Mouse (Mus musculus) liver, adult 2 months (tissue): ENCODE measurements around the gene Gm13695. TPM values are rescaled to one million over a fixed set of nuclear protein-coding genes. Genes with fewer than 3 reads are reported as not detected.
"Not testable (repeated sequence)": the region's sequence is repeated elsewhere in the genome, so short reads cannot be mapped to it uniquely, and the experiment has no call there.

Experiments
- DNase-seq: peaks from one replicate; pipeline ENCODE4 v3.0.0-alpha.2; 2011; ENCODE audit warnings: low read depth, low spot score; ENCODE audit errors: extremely low read depth
- H3K27ac ChIP-seq: fragments of 200-500 bp; replicated peaks from 2 replicates; pipeline ENCODE4 v1.5.1; 2012; ENCODE audit warnings: low read depth, mild to moderate bottlenecking, control low read depth, inconsistent platforms, low read length; ENCODE audit not compliant: insufficient read depth
- H3K27me3 ChIP-seq: fragments of 200-500 bp; 2 replicates; pipeline ENCODE4 v1.6.1; 2012; ENCODE audit warnings: mild to moderate bottlenecking, moderate library complexity, low read length, inconsistent platforms; ENCODE audit not compliant: control insufficient read depth, insufficient read depth
- H3K36me3 ChIP-seq: fragments of 200-500 bp; 2 replicates; pipeline ENCODE4 v1.6.1; 2012; ENCODE audit warnings: low read length, inconsistent platforms; ENCODE audit not compliant: control insufficient read depth, insufficient read depth
- H3K4me1 ChIP-seq: fragments of 200-500 bp; 2 replicates; pipeline ENCODE4 v1.6.1; 2011; ENCODE audit warnings: low read length; ENCODE audit not compliant: control insufficient read depth, insufficient read depth
- H3K4me3 ChIP-seq: fragments of 200-500 bp; 2 replicates; pipeline ENCODE4 v1.5.1; 2011; ENCODE audit warnings: low read depth, mild to moderate bottlenecking, control low read depth, low read length, moderate library complexity; ENCODE audit not compliant: insufficient read depth
- H3K79me2 ChIP-seq: fragments of 200-500 bp; 2 replicates; pipeline ENCODE4 v1.6.1; 2012; ENCODE audit warnings: inconsistent platforms, mild to moderate bottlenecking, low read length, moderate library complexity; ENCODE audit not compliant: control insufficient read depth, insufficient read depth
- H3K9ac ChIP-seq: fragments of 200-500 bp; 2 replicates; pipeline ENCODE4 v1.6.1; 2012; ENCODE audit warnings: low read depth, mild to moderate bottlenecking, control low read depth, inconsistent platforms, low read length
- CTCF ChIP-seq: fragments of 200-500 bp; IDR thresholded peaks from 2 replicates; pipeline ENCODE4 v1.5.1; 2011; ENCODE audit warnings: low read depth, low read length, control low read depth
- POLR2A ChIP-seq: fragments of 200-500 bp; IDR thresholded peaks from 2 replicates; pipeline ENCODE4 v1.6.1; 2011; ENCODE audit warnings: low read length, control low read depth; ENCODE audit not compliant: insufficient read depth; ENCODE audit errors: extremely low read depth
- WGBS: fragments of 180-500 bp; shearing (Covaris S2); methylation state at CpG from one replicate; pipeline ENCODE4 v1.1.7; 2018; 5-methylcytosine and 5-hydroxymethylcytosine counted together
- polyA plus RNA-seq: library from polyadenylated mRNA; depleted of rRNA; stranded (reverse); fragments of >200 nt; gene quantifications from 2 replicates; pipeline ENCODE4 v1.2.3, GENCODE M21; 2012; rRNA removed
- total RNA-seq: library from RNA; depleted of rRNA; stranded (reverse); fragments of >200 nt; gene quantifications from 2 replicates; pipeline ENCODE4 v1.2.3, GENCODE M21; 2014; rRNA removed

The Gm13695 gene
- total and polyA plus RNA-seq, 2 experiments = not detected

- TF ChIP-seq POLR2A = no peak
- TF ChIP-seq CTCF = no peak
- H3K27ac ChIP-seq = no peak overlapping the region
- no peaks in the 10 kb centered on the region for H3K4me1 ChIP-seq
- no peaks in the 10 kb centered on the region for H3K36me3 ChIP-seq
- no peak overlapping the region for H3K4me3 ChIP-seq
- H3K79me2 ChIP-seq = no peaks in the 10 kb centered on the region
- no peak for DNase-seq
- no peak overlapping the region for H3K9ac ChIP-seq
- H3K27me3 ChIP-seq = no peaks in the 10 kb centered on the region
- WGBS = 72% methylated on average over 6 of the region's 6 CpGs
Observed at GRCm38 (mm10) chr2:84014572-84014971, 47.5 kb downstream of the Gm13695 start.

- H3K27me3 ChIP-seq, H3K9ac ChIP-seq, H3K4me1 ChIP-seq, H3K36me3 ChIP-seq, H3K79me2 ChIP-seq, H3K27ac ChIP-seq, DNase-seq, H3K4me3 ChIP-seq: not testable (repeated sequence)
- 80% methylated on average over 5 of the region's 5 CpGs for WGBS
Observed at GRCm38 (mm10) chr2:84016291-84016690, 49.2 kb downstream of the Gm13695 start.

GRCm38 (mm10) chr2:84018330-84018729 lies 51.2 kb downstream of the Gm13695 start:
- H3K79me2 ChIP-seq = no peaks in the 10 kb centered on the region
- no peak overlapping the region for H3K27ac ChIP-seq
- TF ChIP-seq POLR2A (no peak), CTCF (no peak)
- no peaks in the 10 kb centered on the region for H3K36me3 ChIP-seq
- no peak overlapping the region for H3K9ac ChIP-seq
- H3K4me3 ChIP-seq = no peak overlapping the region
- no peak for DNase-seq
- no peaks in the 10 kb centered on the region for H3K4me1 ChIP-seq
- 75% methylated on average over 3 of the region's 3 CpGs for WGBS
- no peaks in the 10 kb centered on the region for H3K27me3 ChIP-seq

Other genes with a start within 250 kb of the Gm13695 start
- gene Itgav, start 242.9 kb upstream of the Gm13695 start, total RNA-seq = 29.6 and 33.2 TPM in 2 replicates
- gene Itgav, start 242.9 kb upstream of the Gm13695 start, polyA plus RNA-seq = 15.8 and 20.5 TPM in 2 replicates
- 0.94 and 1.1 TPM in 2 replicates for gene Fam171b, start 154.7 kb upstream of the Gm13695 start, total RNA-seq
- 0.24 and 0.25 TPM in 2 replicates for gene Fam171b, start 154.7 kb upstream of the Gm13695 start, polyA plus RNA-seq
- not detected in 2 replicates for gene Zswim2, start 26.1 kb upstream of the Gm13695 start, total RNA-seq
- not detected in 2 replicates for gene Zswim2, start 26.1 kb upstream of the Gm13695 start, polyA plus RNA-seq
- gene Gm13698, start 11.6 kb upstream of the Gm13695 start, total RNA-seq = not detected in 2 replicates
- not detected in 2 replicates for gene Gm13698, start 11.6 kb upstream of the Gm13695 start, polyA plus RNA-seq
- gene Gm13693, start 5.8 kb upstream of the Gm13695 start, total RNA-seq = not detected in 2 replicates
- not detected in 2 replicates for gene Gm13693, start 5.8 kb upstream of the Gm13695 start, polyA plus RNA-seq
- gene Gm13696, start 5.8 kb downstream of the Gm13695 start, total RNA-seq = not detected in 2 replicates
- not detected in 2 replicates for gene Gm13696, start 5.8 kb downstream of the Gm13695 start, polyA plus RNA-seq
- gene Gm13694, start 11.6 kb downstream of the Gm13695 start, total RNA-seq = not detected in 2 replicates
- not detected in 2 replicates for gene Gm13694, start 11.6 kb downstream of the Gm13695 start, polyA plus RNA-seq
- not detected in 2 replicates for gene Gm13697, start 17.4 kb downstream of the Gm13695 start, total RNA-seq
- gene Gm13697, start 17.4 kb downstream of the Gm13695 start, polyA plus RNA-seq = not detected in 2 replicates
- not detected in 2 replicates for gene Gm13691, start 23.2 kb downstream of the Gm13695 start, total RNA-seq
- not detected in 2 replicates for gene Gm13691, start 23.2 kb downstream of the Gm13695 start, polyA plus RNA-seq